Comparison of ENCODE assay signal across 31 mouse cellular contexts in the genomic region with DNA sequence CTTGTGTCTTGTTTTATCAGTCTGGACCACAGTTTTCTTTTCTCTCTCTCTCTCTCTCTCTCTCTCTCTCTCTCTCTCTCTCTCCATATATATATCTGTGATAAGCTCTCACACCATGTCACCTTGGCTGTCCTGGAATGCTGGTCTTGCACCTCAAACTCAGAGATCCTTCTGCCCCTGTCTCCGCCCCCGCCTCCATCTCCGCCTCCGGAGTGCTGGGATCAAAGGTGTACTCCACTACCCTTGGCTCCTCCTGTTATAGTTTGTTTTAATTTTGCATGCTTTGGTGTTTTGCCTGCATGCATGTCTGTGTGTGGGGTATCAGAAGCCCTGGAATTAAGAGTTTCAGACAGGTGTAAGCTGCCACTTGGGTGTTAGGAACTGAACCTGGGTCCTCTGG.
"Had no signal": no experiment of that assay in that cellular context is flagged by ENCODE, and none has a peak within 500 bp of the region (broad histone marks: within the 10 kb centered on the region; RNA-seq: fewer than 3 reads in every experiment).

No protein-coding gene starts in this region.

- DNase-seq: left cerebral cortex, postnatal 4 days; liver; liver, embryonic 13.5 days; liver, postnatal 0 days; lung, adult 18-20 months; lung, adult 2 months; lung, embryonic 14.5 days; lung, postnatal 10 days; lung, postnatal 14 days; lung, postnatal 36 days; lung, postnatal 4 days; midbrain, embryonic 14.5 days had no signal

- H3K27ac ChIP-seq: limb, embryonic 10.5 days; limb, embryonic 12.5 days; limb, embryonic 13.5 days; limb, embryonic 15.5 days; liver, embryonic 12.5 days; liver, embryonic 13.5 days; liver, embryonic 14.5 days; liver, embryonic 15.5 days; lung, embryonic 15.5 days; macrophage; midbrain, embryonic 10.5 days; midbrain, embryonic 12.5 days; midbrain, embryonic 13.5 days; midbrain, embryonic 15.5 days had no signal

- H3K4me2 ChIP-seq: limb, embryonic 12.5 days; limb, embryonic 13.5 days; limb, embryonic 15.5 days; liver, embryonic 11.5 days; liver, embryonic 12.5 days; liver, embryonic 13.5 days; liver, embryonic 15.5 days; lung, embryonic 14.5 days; lung, embryonic 15.5 days; midbrain, embryonic 11.5 days; midbrain, embryonic 12.5 days; midbrain, embryonic 13.5 days; midbrain, embryonic 15.5 days had no signal

- H3K9me3 ChIP-seq: limb, embryonic 10.5 days; limb, embryonic 12.5 days; limb, embryonic 13.5 days; limb, embryonic 15.5 days; liver, embryonic 12.5 days; liver, embryonic 13.5 days; liver, embryonic 15.5 days; lung, embryonic 15.5 days; megakaryocyte, embryonic 14.5 days; midbrain, embryonic 10.5 days; midbrain, embryonic 12.5 days; midbrain, embryonic 13.5 days; midbrain, embryonic 15.5 days had no signal

- H3K4me3 ChIP-seq: limb, embryonic 10.5 days; limb, embryonic 12.5 days; limb, embryonic 13.5 days; limb, embryonic 15.5 days; liver, embryonic 12.5 days; liver, embryonic 13.5 days; liver, embryonic 15.5 days; lung, embryonic 15.5 days; megakaryocyte, embryonic 14.5 days; midbrain, embryonic 10.5 days; midbrain, embryonic 12.5 days; midbrain, embryonic 13.5 days; midbrain, embryonic 15.5 days; myocyte had no signal

- H3K4me1 ChIP-seq: limb, embryonic 12.5 days; limb, embryonic 13.5 days; midbrain, embryonic 12.5 days; midbrain, embryonic 15.5 days had no signal

- ATAC-seq: liver, embryonic 12.5 days; liver, postnatal 0 days; lung, postnatal 0 days; midbrain, embryonic 13.5 days; midbrain, embryonic 15.5 days; midbrain, embryonic 16.5 days had no signal

- H3K9ac ChIP-seq: limb, embryonic 12.5 days; limb, embryonic 13.5 days; limb, embryonic 15.5 days; liver, embryonic 12.5 days; liver, embryonic 13.5 days; liver, embryonic 14.5 days; liver, embryonic 15.5 days; liver, postnatal 0 days; lung, embryonic 14.5 days; lung, embryonic 15.5 days; midbrain, embryonic 12.5 days; midbrain, embryonic 13.5 days; midbrain, embryonic 15.5 days had no signal

- H3K27me3 ChIP-seq: limb, embryonic 12.5 days; limb, embryonic 13.5 days; limb, embryonic 15.5 days; liver, embryonic 12.5 days; liver, embryonic 13.5 days; lung, embryonic 15.5 days; megakaryocyte, embryonic 14.5 days; midbrain, embryonic 12.5 days; midbrain, embryonic 13.5 days; midbrain, embryonic 15.5 days had no signal
